Mouse (Mus musculus): ENCODE data around the gene Olfr223. TPM values are rescaled to one million over a fixed set of nuclear protein-coding genes. Genes with fewer than 3 reads are reported as not detected.

Gene Olfr223
- not detected in 2 replicates for polyA plus RNA-seq (2016; fragmentation: Nextera tagmentation; extraction: Ambion mirVana)

GRCm38 (mm10) chr11:59593189-59593588 lies at the start of gene Olfr223:
Gene Olfr223 (minus strand): TSS chr11:59593289.
- 75% methylated on average over 6 of the region's 6 CpGs for WGBS
- H3K9me3 ChIP-seq (replicated peaks): no peaks in the 10 kb centered on the region
- no peak within 1 kb of the TSS for H3K9ac ChIP-seq
- no peaks in the 10 kb centered on the region for H3K4me1 ChIP-seq (replicated peaks)
- no peak within 1 kb of the TSS for H3K27ac ChIP-seq (ENCODE audit: poor library complexity, severe bottlenecking)
- H3K4me3 ChIP-seq: no peak within 1 kb of the TSS
- no peak for ATAC-seq (ENCODE audit: insufficient number of reproducible peaks, low FRiP score)
- no peaks in the 10 kb centered on the region for H3K36me3 ChIP-seq
- H3K27me3 ChIP-seq (replicated peaks): 0 out of 2 replicates have a peak, but pooled peaks cover 3% of the 10 kb centered on the region
- no peak within 1 kb of the TSS for H3K4me2 ChIP-seq

GRCm38 (mm10) chr11:59642420-59642819 lies 49.3 kb upstream of the Olfr223 start:
- peaks cover 12% of the 10 kb centered on the region; the same call in 1 of the 2 replicates for H3K27me3 ChIP-seq (replicated peaks)
- ATAC-seq (ENCODE audit: insufficient number of reproducible peaks, low FRiP score): no peak
- no peak overlapping the region for H3K27ac ChIP-seq (ENCODE audit: poor library complexity, severe bottlenecking)
- H3K4me1 ChIP-seq (replicated peaks): peaks cover 10% of the 10 kb centered on the region
- WGBS: 82% methylated on average over 8 of the region's 8 CpGs
- H3K36me3 ChIP-seq: no peaks in the 10 kb centered on the region
- H3K9me3 ChIP-seq (replicated peaks): 0 out of 2 replicates have a peak, but pooled peaks cover 3% of the 10 kb centered on the region
- H3K4me2 ChIP-seq: no peak overlapping the region
- no peak overlapping the region for H3K9ac ChIP-seq
- H3K4me3 ChIP-seq: no peak overlapping the region

GRCm38 (mm10) chr11:59641227-59641626 lies 48.1 kb upstream of the Olfr223 start:
- Histone ChIP-seq H3K4me1 (replicated peaks) (peaks cover 10% of the 10 kb centered on the region), H3K9ac (no peak overlapping the region), H3K4me2 (no peak overlapping the region), H3K9me3 (replicated peaks) (0 out of 2 replicates have a peak, but pooled peaks cover 3% of the 10 kb centered on the region), H3K27me3 (replicated peaks) (peaks cover 10% of the 10 kb centered on the region; the same call in 1 of the 2 replicates), H3K27ac (ENCODE audit: poor library complexity, severe bottlenecking) (no peak overlapping the region), H3K36me3 (no peaks in the 10 kb centered on the region), H3K4me3 (no peak overlapping the region)
- WGBS: 48% methylated on average over 5 of the region's 5 CpGs
- ATAC-seq (ENCODE audit: insufficient number of reproducible peaks, low FRiP score): no peak

- no peaks in the 10 kb centered on the region for H3K36me3 ChIP-seq
- H3K4me1 ChIP-seq (replicated peaks): peaks cover 4% of the 10 kb centered on the region
- 0 out of 2 replicates have a peak, but pooled peaks cover 3% of the 10 kb centered on the region for H3K9me3 ChIP-seq (replicated peaks)
- H3K27me3 ChIP-seq (replicated peaks): peaks cover 10% of the 10 kb centered on the region; the same call in 1 of the 2 replicates
- 76% methylated on average over 4 of the region's 4 CpGs for WGBS
- no peak overlapping the region for H3K4me2 ChIP-seq
- H3K4me3 ChIP-seq: no peak overlapping the region
- H3K27ac ChIP-seq (ENCODE audit: poor library complexity, severe bottlenecking): no peak overlapping the region
- H3K9ac ChIP-seq: no peak overlapping the region
- no peak for ATAC-seq (ENCODE audit: insufficient number of reproducible peaks, low FRiP score)
These were observed 47.0 kb upstream of the Olfr223 start for GRCm38 (mm10) chr11:59639957-59640643.

- WGBS: 56% methylated on average over 7 of the region's 7 CpGs
- Histone ChIP-seq H3K4me3 (no peak overlapping the region), H3K4me1 (replicated peaks) (no peaks in the 10 kb centered on the region), H3K9me3 (replicated peaks) (0 out of 2 replicates have a peak, but pooled peaks cover 3% of the 10 kb centered on the region), H3K36me3 (no peaks in the 10 kb centered on the region), H3K4me2 (no peak overlapping the region), H3K27me3 (replicated peaks) (no peaks in the 10 kb centered on the region), H3K27ac (ENCODE audit: poor library complexity, severe bottlenecking) (no peak overlapping the region), H3K9ac (no peak overlapping the region)
- ATAC-seq (ENCODE audit: insufficient number of reproducible peaks, low FRiP score): no peak
These were observed 43.8 kb upstream of the Olfr223 start for GRCm38 (mm10) chr11:59636695-59637414.

- Histone ChIP-seq H3K9me3 (replicated peaks) (0 out of 2 replicates have a peak, but pooled peaks cover 3% of the 10 kb centered on the region), H3K27me3 (replicated peaks) (no peaks in the 10 kb centered on the region), H3K4me2 (no peak overlapping the region), H3K36me3 (no peaks in the 10 kb centered on the region), H3K4me1 (replicated peaks) (no peaks in the 10 kb centered on the region), H3K9ac (no peak overlapping the region), H3K4me3 (no peak overlapping the region), H3K27ac (ENCODE audit: poor library complexity, severe bottlenecking) (no peak overlapping the region)
- 66% methylated on average over 12 of the region's 12 CpGs for WGBS
- ATAC-seq (ENCODE audit: insufficient number of reproducible peaks, low FRiP score): no peak
These were observed 43.0 kb upstream of the Olfr223 start for GRCm38 (mm10) chr11:59635821-59636694.

- Histone ChIP-seq H3K4me1 (replicated peaks) (no peaks in the 10 kb centered on the region), H3K4me3 (no peak overlapping the region), H3K9ac (no peak overlapping the region), H3K27me3 (replicated peaks) (no peaks in the 10 kb centered on the region), H3K36me3 (no peaks in the 10 kb centered on the region), H3K27ac (ENCODE audit: poor library complexity, severe bottlenecking) (no peak overlapping the region), H3K9me3 (replicated peaks) (0 out of 2 replicates have a peak, but pooled peaks cover 3% of the 10 kb centered on the region), H3K4me2 (no peak overlapping the region)
- 83% methylated on average over 9 of the region's 9 CpGs for WGBS
- no peak for ATAC-seq (ENCODE audit: insufficient number of reproducible peaks, low FRiP score)
These were observed 42.2 kb upstream of the Olfr223 start for GRCm38 (mm10) chr11:59635251-59635795.

GRCm38 (mm10) chr11:59634001-59634660 lies 41.0 kb upstream of the Olfr223 start:
- no peaks in the 10 kb centered on the region for H3K27me3 ChIP-seq (replicated peaks)
- WGBS: 70% methylated on average over 7 of the region's 7 CpGs
- no peaks in the 10 kb centered on the region for H3K4me1 ChIP-seq (replicated peaks)
- no peak overlapping the region for H3K4me2 ChIP-seq
- H3K4me3 ChIP-seq: no peak overlapping the region
- no peak overlapping the region for H3K27ac ChIP-seq (ENCODE audit: poor library complexity, severe bottlenecking)
- H3K36me3 ChIP-seq: no peaks in the 10 kb centered on the region
- 0 out of 2 replicates have a peak, but pooled peaks cover 3% of the 10 kb centered on the region for H3K9me3 ChIP-seq (replicated peaks)
- ATAC-seq (ENCODE audit: insufficient number of reproducible peaks, low FRiP score): no peak
- no peak overlapping the region for H3K9ac ChIP-seq

GRCm38 (mm10) chr11:59633037-59633436 lies 39.9 kb upstream of the Olfr223 start:
- H3K4me2 ChIP-seq: no peak overlapping the region
- no peaks in the 10 kb centered on the region for H3K4me1 ChIP-seq (replicated peaks)
- WGBS: 28% methylated on average over 5 of the region's 5 CpGs
- H3K9ac ChIP-seq: no peak overlapping the region
- no peaks in the 10 kb centered on the region for H3K9me3 ChIP-seq (replicated peaks)
- no peak overlapping the region for H3K4me3 ChIP-seq
- H3K27ac ChIP-seq (ENCODE audit: poor library complexity, severe bottlenecking): no peak overlapping the region
- H3K36me3 ChIP-seq: no peaks in the 10 kb centered on the region
- H3K27me3 ChIP-seq (replicated peaks): no peaks in the 10 kb centered on the region
- ATAC-seq (ENCODE audit: insufficient number of reproducible peaks, low FRiP score): no peak

GRCm38 (mm10) chr11:59631980-59632379 lies 38.9 kb upstream of the Olfr223 start:
- 77% methylated on average over 4 of the region's 4 CpGs for WGBS
- Histone ChIP-seq H3K4me3 (no peak overlapping the region), H3K36me3 (no peaks in the 10 kb centered on the region), H3K4me1 (replicated peaks) (no peaks in the 10 kb centered on the region), H3K9ac (no peak overlapping the region), H3K9me3 (replicated peaks) (no peaks in the 10 kb centered on the region), H3K4me2 (no peak overlapping the region), H3K27me3 (replicated peaks) (no peaks in the 10 kb centered on the region), H3K27ac (ENCODE audit: poor library complexity, severe bottlenecking) (no peak overlapping the region)
- ATAC-seq (ENCODE audit: insufficient number of reproducible peaks, low FRiP score): no peak
